Mouse (Mus musculus): ENCODE results near the gene Rbmxl1. TPM values are rescaled to one million over a fixed set of nuclear protein-coding genes. Genes with fewer than 3 reads are reported as not detected.
"Not testable (repeated sequence)": the region's sequence is repeated elsewhere in the genome, so short reads cannot be mapped to it uniquely, and the experiment has no call there.

The Rbmxl1 gene
- total RNA-seq, 2 experiments from 2014 or later, result 12.3 to 13.1 TPM

- no peak overlapping the region for H3K4me3 ChIP-seq
- no peak for TF ChIP-seq CTCF (IDR thresholded peaks at IDR 0.05)
- no peak overlapping the region for H3K27ac ChIP-seq
- intact Hi-C loops (cut with DNase I), result no loop called here
- no peak for DNase-seq
Observed at GRCm38 (mm10) chr8:78515132-78515531, 6.4 kb upstream of the Rbmxl1 start.

- intact Hi-C loops (cut with DNase I), result loop anchor here (5.0 kb wide), 1 partner anchor 33 kb away; no protein-coding TSS in a partner anchor
- no peak overlapping the region for H3K4me3 ChIP-seq
- no peak for DNase-seq
- no peak overlapping the region for H3K27ac ChIP-seq
- TF ChIP-seq CTCF (IDR thresholded peaks at IDR 0.05), result no peak
Observed at GRCm38 (mm10) chr8:78514706-78515105, 6.0 kb upstream of the Rbmxl1 start.

GRCm38 (mm10) chr8:78513106-78513505 is 4.4 kb upstream of the Rbmxl1 start:
- H3K27ac ChIP-seq, result no peak overlapping the region
- H3K4me3 ChIP-seq, result no peak overlapping the region
- TF ChIP-seq CTCF (IDR thresholded peaks at IDR 0.05), result no peak
- intact Hi-C loops (cut with DNase I), result loop anchor here (5.0 kb wide), 1 partner anchor 34 kb away; no protein-coding TSS in a partner anchor
- DNase-seq, result no peak

DNA sequence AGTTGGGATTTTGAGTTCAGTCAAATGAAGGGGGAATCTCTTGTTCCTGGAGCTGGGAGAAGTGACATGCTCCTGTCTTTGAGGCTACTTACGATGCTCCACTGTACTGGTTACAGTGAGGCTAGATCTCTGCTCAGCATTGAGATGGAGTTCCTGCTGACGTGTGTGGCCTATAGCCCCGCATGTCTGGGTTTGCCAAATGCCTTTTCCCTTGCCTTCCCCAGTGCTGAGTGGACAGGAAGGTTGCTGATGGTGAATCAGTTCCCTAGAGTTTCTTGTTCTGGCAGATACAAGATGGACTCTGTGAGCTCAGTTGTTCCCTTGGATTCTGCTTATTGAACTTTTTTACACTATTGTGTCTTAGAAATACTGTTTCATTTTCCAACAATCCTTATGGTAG is 2.2 kb upstream of the Rbmxl1 start:
- intact Hi-C loops (cut with DNase I), result loop anchor here (5.0 kb wide), 1 partner anchor 36 kb away; no protein-coding TSS in a partner anchor
- TF ChIP-seq CTCF (IDR thresholded peaks at IDR 0.05), result no peak
- no peak for DNase-seq
- H3K4me3 ChIP-seq, result peak overlapping the region; percentile 100; the same call in 1 of the 2 replicates
- no peak overlapping the region for H3K27ac ChIP-seq

DNA sequence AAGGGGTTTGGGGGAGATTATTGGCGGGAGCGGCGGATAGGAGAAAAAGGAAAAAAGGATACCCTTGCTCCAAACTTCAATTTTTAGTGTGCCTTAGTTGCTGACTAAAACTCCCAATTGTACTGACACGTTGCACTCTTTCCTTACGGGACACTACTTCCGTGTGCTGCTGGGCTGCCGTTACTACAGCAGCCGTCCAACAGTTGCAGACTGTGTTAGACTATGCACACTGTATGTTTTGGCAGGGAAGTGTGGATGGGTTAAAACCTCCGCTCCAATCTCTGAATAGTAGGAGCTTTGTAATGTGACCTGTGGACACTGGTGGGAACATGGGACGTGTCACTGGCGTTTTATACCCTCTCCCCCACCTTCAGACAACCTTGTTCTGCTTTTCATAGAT is 1.4 kb upstream of the Rbmxl1 start:
- H3K27ac ChIP-seq, result peak overlapping the region; percentile 96; the same call in 1 of the 2 replicates
- intact Hi-C loops (cut with DNase I), result loop anchor here (5.0 kb wide), 1 partner anchor 37 kb away; no protein-coding TSS in a partner anchor
- TF ChIP-seq CTCF (IDR thresholded peaks at IDR 0.05), result no peak
- peak overlapping the region; percentile 100 for H3K4me3 ChIP-seq
- DNase-seq, result no peak

GRCm38 (mm10) chr8:78509273-78510031 is 754 bp upstream of the Rbmxl1 start, which contains the start of gene Slc10a7:
Slc10a7 (plus strand) TSS chr8:78509346.
- DNase-seq, result peak; percentile 88
- H3K4me3 ChIP-seq, result peak within 1 kb of the TSS; percentile 100
- intact Hi-C loops (cut with DNase I), result loop anchor here (5.0 kb wide), 5 partner anchors 38 to 313 kb away; partner anchors contain the start of gene Lsm6
- no peak for TF ChIP-seq CTCF (IDR thresholded peaks at IDR 0.05)
- H3K27ac ChIP-seq, result peak within 1 kb of the TSS; percentile 96

DNA sequence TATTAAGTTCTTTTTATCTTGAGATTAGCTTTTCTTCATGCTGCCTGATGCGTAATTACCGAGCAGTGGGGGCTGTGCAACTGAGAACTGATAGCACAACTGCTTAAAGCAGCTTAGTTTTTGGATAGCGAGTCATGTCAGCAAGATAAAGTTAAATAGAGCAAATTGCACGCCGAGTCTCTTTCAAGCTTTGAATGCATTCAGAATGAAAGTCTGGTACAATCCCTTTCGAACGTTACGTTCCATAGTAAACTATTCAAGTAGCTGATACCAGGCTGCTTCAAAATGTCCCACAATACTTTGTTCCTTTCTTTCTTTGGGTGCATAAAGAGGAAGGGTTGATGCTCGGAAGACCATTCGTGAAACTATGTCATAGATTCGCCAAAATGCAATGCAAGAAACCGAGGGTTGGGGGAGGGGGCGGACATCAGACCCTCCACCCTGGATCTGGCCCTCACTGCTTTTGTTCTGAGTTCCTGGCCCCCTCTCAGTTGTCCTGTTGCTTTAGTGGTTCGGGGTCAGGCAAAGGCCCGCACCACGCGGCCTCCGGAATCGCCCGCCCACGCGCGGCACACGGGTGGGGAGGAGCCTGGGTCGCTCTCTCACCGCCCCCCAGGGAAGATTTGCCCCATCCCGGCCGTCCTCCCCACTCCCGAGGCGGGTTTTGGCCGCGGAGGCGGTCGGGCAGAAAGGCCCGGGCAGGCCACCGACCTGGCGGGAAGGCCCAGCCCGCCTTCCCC is 549 bp downstream of the Rbmxl1 start:
- DNase-seq, result no peak
- no peak for TF ChIP-seq CTCF (IDR thresholded peaks at IDR 0.05)
- H3K4me3 ChIP-seq, result peak overlapping the region; percentile 100
- intact Hi-C loops (cut with DNase I), result loop anchor here (5.0 kb wide), 4 partner anchors 59 to 314 kb away; partner anchors contain the start of gene Lsm6
- H3K27ac ChIP-seq, result peak overlapping the region; percentile 96

DNA sequence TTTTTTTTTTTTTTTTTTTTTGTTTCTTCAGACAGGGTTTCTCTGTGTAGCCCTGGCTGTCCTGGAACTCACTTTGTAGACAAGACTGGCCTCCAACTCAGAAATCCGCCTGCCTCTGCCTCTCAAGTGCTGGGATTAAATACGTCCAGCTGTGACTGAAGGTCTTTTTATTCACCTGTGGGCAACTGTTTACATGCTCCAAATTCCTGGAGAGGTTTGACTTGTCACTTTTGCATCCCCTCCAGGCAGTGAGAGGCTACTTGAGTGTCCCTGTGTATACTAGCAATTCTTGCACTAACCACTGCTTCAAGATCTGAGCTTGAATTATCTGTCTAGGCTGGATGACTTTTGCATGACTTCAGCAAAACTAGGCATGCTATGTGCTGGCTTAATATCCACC is 6.0 kb downstream of the Rbmxl1 start:
- intact Hi-C loops (cut with DNase I), result no loop called here
- no peak for TF ChIP-seq CTCF (IDR thresholded peaks at IDR 0.05)

GRCm38 (mm10) chr8:78496273-78496672 is 12.4 kb downstream of the Rbmxl1 start:
- H3K4me3 ChIP-seq; H3K27ac ChIP-seq; intact Hi-C loops (cut with DNase I); DNase-seq: not testable (repeated sequence)

More for the DNA sequence above, 6.0 kb downstream of the Rbmxl1 start:
- Histone ChIP-seq H3K27ac (no peak overlapping the region), H3K4me3 (no peak overlapping the region)
- no peak for DNase-seq

DNA sequence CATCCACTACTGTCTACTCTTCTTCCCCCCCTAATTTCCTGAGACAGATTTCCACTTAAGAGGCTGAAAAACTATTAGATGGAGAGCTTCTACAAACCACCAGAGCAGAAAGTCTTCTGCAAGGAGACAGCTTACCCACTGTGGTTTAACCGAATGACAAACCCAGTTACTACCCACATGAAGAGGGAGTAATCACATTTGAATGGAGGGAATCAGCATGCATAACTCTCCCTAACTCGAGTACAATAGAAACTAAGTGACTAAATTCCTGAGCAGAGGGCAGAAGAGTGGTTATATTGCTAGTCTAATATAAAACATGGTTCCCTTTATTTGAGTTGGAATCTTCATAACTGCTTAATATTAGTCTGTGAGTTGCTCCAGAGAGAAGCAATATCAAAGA is 15.7 kb downstream of the Rbmxl1 start:
- no peak overlapping the region for H3K4me3 ChIP-seq
- intact Hi-C loops (cut with DNase I), result no loop called here
- no peak for DNase-seq
- no peak for TF ChIP-seq CTCF (IDR thresholded peaks at IDR 0.05)
- no peak overlapping the region for H3K27ac ChIP-seq

- no peak for TF ChIP-seq CTCF (IDR thresholded peaks at IDR 0.05)
- intact Hi-C loops (cut with DNase I), result no loop called here
- no peak for DNase-seq
- Histone ChIP-seq H3K4me3 (no peak overlapping the region), H3K27ac (no peak overlapping the region)
Observed at GRCm38 (mm10) chr8:78489733-78490132, 19.0 kb downstream of the Rbmxl1 start.

- intact Hi-C loops (cut with DNase I), result no loop called here
- Histone ChIP-seq H3K27ac (no peak overlapping the region), H3K4me3 (no peak overlapping the region)
- DNase-seq, result no peak
- peak; percentile 31 for TF ChIP-seq CTCF (IDR thresholded peaks at IDR 0.05)
Observed at GRCm38 (mm10) chr8:78477051-78477829, 31.5 kb downstream of the Rbmxl1 start.

All from gastrocnemius, adult 2 months (tissue).